Mouse (Mus musculus): ENCODE results near the gene Frrs1l. TPM values are rescaled to one million over a fixed set of nuclear protein-coding genes. Genes with fewer than 3 reads are reported as not detected.
A peak's percentile ranks its signal among the peaks of the same experiment; 100 is the strongest.

Gene Frrs1l
- polyA plus RNA-seq, 1 experiment from 2014 or later, result 0.39 TPM

DNA sequence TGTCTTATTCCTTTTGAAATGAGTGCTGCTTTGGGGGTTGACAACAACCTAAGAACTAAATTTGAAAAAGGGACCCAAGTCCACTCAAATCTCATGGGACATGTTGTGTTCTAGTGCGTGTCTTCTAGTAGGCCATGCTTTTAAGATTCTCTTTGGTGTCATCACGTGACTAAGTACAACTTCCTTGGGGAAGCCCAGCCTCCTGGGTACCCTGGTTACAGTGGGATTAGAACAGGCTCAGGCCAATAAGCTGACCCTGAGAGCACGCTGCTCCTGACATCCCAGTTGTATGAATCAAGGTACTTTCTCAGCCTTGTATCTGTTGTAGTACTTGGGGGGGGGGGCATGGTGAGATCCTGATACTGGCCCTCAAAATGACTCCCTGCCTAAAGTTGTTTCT, 38.5 kb downstream of the Frrs1l start:
- Histone ChIP-seq H3K4me2 (ENCODE audit: low read depth, low read length) (no peak overlapping the region), H3K36me3 (ENCODE audit: control insufficient read depth, insufficient read depth, low read length) (no peaks in the 10 kb centered on the region), H3K4me3 (ENCODE audit: low read length) (no peak overlapping the region), H3K9me3 (ENCODE audit: control insufficient read depth, low read length) (no peaks in the 10 kb centered on the region), H3K27me3 (replicated peaks; ENCODE audit: control insufficient read depth, insufficient read depth, low read length) (no peaks in the 10 kb centered on the region), H3K9ac (ENCODE audit: low read depth, low read length) (no peak overlapping the region), H3K4me1 (ENCODE audit: control insufficient read depth, insufficient read depth, low read length) (peaks cover 4% of the 10 kb centered on the region; the same call in 1 of the 2 replicates), H3K27ac (ENCODE audit: low read length) (no peak overlapping the region)
- ATAC-seq, result no peak
- WGBS, result 92% methylated on average over 3 of the region's 3 CpGs

DNA sequence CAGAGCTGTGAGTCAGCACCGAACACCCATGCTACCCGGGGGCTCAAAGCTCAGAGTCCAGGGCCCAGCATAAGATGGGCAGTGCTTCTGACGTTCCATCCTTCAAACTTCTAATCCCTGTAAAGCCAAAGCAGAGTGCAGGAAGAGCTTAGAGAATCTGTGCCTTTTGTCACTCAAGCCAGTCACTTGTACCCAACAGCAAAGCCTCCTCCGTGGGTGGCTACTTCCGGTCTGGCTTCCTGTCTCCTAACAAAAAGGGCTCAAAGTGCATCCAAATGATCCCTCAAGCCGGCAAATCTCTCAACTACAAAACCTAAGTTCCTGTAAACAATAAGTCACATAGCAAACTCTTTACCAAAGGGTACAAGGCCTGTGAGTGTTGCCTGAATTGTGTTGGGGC, 40.7 kb downstream of the Frrs1l start:
- no peak overlapping the region for H3K4me3 ChIP-seq (ENCODE audit: low read length)
- 67% methylated on average over 6 of the region's 6 CpGs for WGBS
- no peak overlapping the region for H3K27ac ChIP-seq (ENCODE audit: low read length)
- H3K4me1 ChIP-seq (ENCODE audit: control insufficient read depth, insufficient read depth, low read length), result peaks cover 13% of the 10 kb centered on the region
- ATAC-seq, result no peak
- H3K4me2 ChIP-seq (ENCODE audit: low read depth, low read length), result no peak overlapping the region
- H3K9ac ChIP-seq (ENCODE audit: low read depth, low read length), result no peak overlapping the region
- no peaks in the 10 kb centered on the region for H3K36me3 ChIP-seq (ENCODE audit: control insufficient read depth, insufficient read depth, low read length)
- no peaks in the 10 kb centered on the region for H3K9me3 ChIP-seq (ENCODE audit: control insufficient read depth, low read length)
- no peaks in the 10 kb centered on the region for H3K27me3 ChIP-seq (replicated peaks; ENCODE audit: control insufficient read depth, insufficient read depth, low read length)

DNA sequence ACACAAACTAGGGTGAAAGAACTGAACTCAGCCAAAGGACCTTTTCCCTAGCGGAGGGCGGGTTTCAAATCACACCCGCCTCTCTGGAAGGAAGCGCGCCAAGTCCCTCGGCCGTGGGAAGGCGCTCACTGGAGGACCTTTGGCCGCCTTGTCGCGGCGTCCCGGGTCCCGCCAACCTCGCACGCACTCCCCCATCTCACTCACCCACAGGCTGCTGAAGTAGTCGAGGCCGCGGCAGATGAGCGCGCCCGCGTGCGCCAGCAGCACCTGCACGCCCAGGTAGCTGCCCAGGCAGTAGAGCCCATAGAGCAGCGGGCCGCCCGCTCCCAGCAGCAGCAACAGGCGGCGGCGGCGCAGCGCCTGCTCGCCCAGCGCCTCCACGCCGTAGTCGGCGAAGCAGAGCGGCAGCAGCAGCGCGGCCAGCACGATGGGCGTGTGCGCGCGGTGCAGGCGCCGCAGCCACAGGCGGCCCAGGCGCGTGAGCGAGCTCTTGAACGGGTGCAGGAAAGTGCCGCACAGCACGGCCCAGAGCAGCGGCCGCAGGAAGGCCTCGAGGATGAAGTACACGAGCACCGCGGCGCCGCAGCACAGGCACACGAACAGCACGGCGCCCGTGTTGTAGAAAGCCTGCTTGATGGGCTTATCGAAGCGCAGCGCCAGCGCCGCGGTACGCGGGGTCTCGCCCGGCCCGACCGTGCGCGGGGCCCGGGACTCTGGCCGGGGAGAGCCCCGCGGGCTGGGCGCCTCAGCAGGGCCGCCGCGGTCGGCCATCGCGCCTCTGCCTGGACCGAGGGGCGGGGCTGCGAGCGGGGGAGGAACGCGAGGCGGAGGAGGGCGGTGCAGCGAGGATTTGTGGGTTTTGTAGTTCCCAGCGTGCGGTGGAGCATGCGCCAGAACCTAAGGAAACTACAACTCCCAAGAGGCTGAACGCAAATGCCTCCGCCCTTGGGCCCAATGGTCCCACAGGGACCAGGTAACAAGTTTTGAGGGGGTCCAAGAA, 43.2 kb downstream of the Frrs1l start, which contains the start of gene Tmem245:
Tmem245 (minus strand) TSS at position 797 of the 1,000 bp plus-strand sequence.
- peak within 1 kb of the TSS; percentile 65 for H3K4me2 ChIP-seq (ENCODE audit: low read depth, low read length)
- under 1% methylated on average over 107 of the region's 107 CpGs for WGBS
- peak; percentile 94 for ATAC-seq

DNA sequence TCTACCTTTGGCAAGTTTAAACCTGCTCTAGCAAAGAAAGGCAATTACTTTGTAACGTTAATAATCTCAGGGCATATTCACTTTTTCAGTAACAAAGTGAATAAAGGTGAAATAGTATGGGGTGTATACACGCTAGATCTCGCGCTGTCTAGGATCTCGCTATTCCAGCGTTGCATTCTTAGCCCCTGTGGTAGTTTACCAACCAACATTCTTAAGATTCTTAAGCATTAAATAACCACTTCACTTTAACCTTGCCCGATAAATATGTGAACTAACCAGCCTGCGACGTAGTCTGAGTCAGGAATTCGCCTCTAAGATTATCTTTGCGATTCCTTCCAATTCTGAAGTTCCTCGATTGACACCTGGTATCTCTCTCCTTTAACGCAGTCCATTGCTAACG, 44.0 kb downstream of the Frrs1l start:
- Histone ChIP-seq H3K27me3 (replicated peaks; ENCODE audit: control insufficient read depth, insufficient read depth, low read length) (no peaks in the 10 kb centered on the region), H3K36me3 (ENCODE audit: control insufficient read depth, insufficient read depth, low read length) (no peaks in the 10 kb centered on the region), H3K9ac (ENCODE audit: low read depth, low read length) (peak overlapping the region; percentile 93), H3K27ac (ENCODE audit: low read length) (peak overlapping the region; percentile 92), H3K4me3 (ENCODE audit: low read length) (peak overlapping the region; percentile 90), H3K4me1 (ENCODE audit: control insufficient read depth, insufficient read depth, low read length) (peaks cover 39% of the 10 kb centered on the region), H3K4me2 (ENCODE audit: low read depth, low read length) (peak overlapping the region; percentile 65), H3K9me3 (ENCODE audit: control insufficient read depth, low read length) (no peaks in the 10 kb centered on the region)
- ATAC-seq, result 0 out of 2 replicates have a peak, but pooled peaks have one; percentile 11
- under 1% methylated on average over 14 of the region's 14 CpGs for WGBS

More for the DNA sequence above, 43.2 kb downstream of the Frrs1l start, which contains the start of gene Tmem245:
- no peaks in the 10 kb centered on the region for H3K9me3 ChIP-seq (ENCODE audit: control insufficient read depth, low read length)
- peak within 1 kb of the TSS; percentile 93 for H3K9ac ChIP-seq (ENCODE audit: low read depth, low read length)
- H3K27me3 ChIP-seq (replicated peaks; ENCODE audit: control insufficient read depth, insufficient read depth, low read length), result no peaks in the 10 kb centered on the region
- H3K4me1 ChIP-seq (ENCODE audit: control insufficient read depth, insufficient read depth, low read length), result peaks cover 35% of the 10 kb centered on the region
- peak within 1 kb of the TSS; percentile 90 for H3K4me3 ChIP-seq (ENCODE audit: low read length)
- H3K27ac ChIP-seq (ENCODE audit: low read length), result peak within 1 kb of the TSS; percentile 92
- H3K36me3 ChIP-seq (ENCODE audit: control insufficient read depth, insufficient read depth, low read length), result no peaks in the 10 kb centered on the region

DNA sequence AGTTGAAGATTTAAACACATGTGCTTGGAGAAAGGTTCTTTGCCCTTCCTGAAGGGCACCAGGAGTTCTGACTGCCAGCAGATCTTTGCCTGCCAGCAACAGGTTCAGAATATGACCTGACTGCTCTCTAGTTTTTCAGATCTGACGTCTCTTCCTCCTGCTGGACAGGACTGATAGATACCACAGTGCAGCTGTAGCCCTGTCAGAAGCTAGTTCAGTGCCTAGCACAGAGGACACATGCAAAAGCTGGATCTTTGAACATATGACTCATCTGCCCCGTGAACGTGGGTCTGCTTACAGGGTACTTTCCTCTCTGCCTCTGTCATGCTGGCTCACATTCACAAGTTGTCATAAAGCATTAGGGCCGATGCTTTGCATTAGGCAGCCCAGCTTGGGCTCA, 45.9 kb downstream of the Frrs1l start:
- Histone ChIP-seq H3K4me2 (ENCODE audit: low read depth, low read length) (peak overlapping the region; percentile 23; the same call in 1 of the 2 replicates), H3K9ac (ENCODE audit: low read depth, low read length) (peak overlapping the region; percentile 3; the same call in 1 of the 2 replicates), H3K27me3 (replicated peaks; ENCODE audit: control insufficient read depth, insufficient read depth, low read length) (no peaks in the 10 kb centered on the region), H3K27ac (ENCODE audit: low read length) (peak overlapping the region; percentile 47; the same call in 1 of the 2 replicates), H3K4me3 (ENCODE audit: low read length) (no peak overlapping the region), H3K36me3 (ENCODE audit: control insufficient read depth, insufficient read depth, low read length) (no peaks in the 10 kb centered on the region), H3K9me3 (ENCODE audit: control insufficient read depth, low read length) (no peaks in the 10 kb centered on the region), H3K4me1 (ENCODE audit: control insufficient read depth, insufficient read depth, low read length) (peaks cover 50% of the 10 kb centered on the region)
- WGBS, result 37% methylated on average over 4 of the region's 4 CpGs
- no peak for ATAC-seq

DNA sequence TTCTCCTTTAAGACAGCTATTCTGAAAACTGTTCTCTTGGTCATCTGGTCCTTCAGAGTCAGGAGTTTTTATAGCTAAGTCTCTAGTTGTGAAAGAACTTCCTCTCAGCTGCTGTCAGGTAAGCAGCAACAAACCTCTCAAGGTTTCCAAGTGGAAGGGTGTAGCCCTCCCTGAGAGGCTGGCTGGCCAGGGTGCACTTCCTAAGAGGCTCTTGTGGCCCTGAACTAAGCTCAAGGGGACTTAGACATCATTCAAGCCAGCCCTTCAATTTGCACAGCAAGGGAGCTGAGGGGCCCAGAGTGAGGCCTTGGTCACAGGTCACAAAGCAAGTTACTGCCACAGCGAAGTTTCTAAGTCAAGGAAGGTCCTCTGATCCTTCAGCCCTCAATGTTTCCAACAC, 46.9 kb downstream of the Frrs1l start:
- ATAC-seq, result no peak
- Histone ChIP-seq H3K4me2 (ENCODE audit: low read depth, low read length) (no peak overlapping the region), H3K9ac (ENCODE audit: low read depth, low read length) (no peak overlapping the region), H3K9me3 (ENCODE audit: control insufficient read depth, low read length) (no peaks in the 10 kb centered on the region), H3K36me3 (ENCODE audit: control insufficient read depth, insufficient read depth, low read length) (no peaks in the 10 kb centered on the region), H3K27ac (ENCODE audit: low read length) (peak overlapping the region; percentile 47; the same call in 1 of the 2 replicates), H3K4me1 (ENCODE audit: control insufficient read depth, insufficient read depth, low read length) (peaks cover 50% of the 10 kb centered on the region), H3K27me3 (replicated peaks; ENCODE audit: control insufficient read depth, insufficient read depth, low read length) (no peaks in the 10 kb centered on the region), H3K4me3 (ENCODE audit: low read length) (no peak overlapping the region)
- WGBS, result 35% methylated on average over 1 of the region's 1 CpGs

DNA sequence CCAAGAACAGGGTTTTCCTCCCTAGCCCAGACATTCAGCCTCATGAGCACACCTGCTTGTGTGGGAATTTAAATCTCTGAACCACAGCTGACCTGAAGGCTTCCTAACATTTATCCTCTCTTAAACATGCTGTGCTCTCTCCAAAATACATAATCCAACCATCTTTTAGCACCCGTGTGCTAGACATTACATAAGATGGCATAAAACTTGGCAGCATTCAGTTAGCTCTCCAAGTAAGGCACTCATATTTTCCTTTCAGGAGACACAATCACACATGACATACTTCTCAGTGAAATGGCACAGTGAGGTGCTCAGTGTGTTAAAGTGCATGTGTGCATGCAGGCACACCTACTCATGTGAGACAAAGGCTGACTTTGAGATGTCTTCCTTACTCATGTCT, 47.6 kb downstream of the Frrs1l start:
- H3K27me3 ChIP-seq (replicated peaks; ENCODE audit: control insufficient read depth, insufficient read depth, low read length), result no peaks in the 10 kb centered on the region
- H3K9me3 ChIP-seq (ENCODE audit: control insufficient read depth, low read length), result no peaks in the 10 kb centered on the region
- no peak overlapping the region for H3K9ac ChIP-seq (ENCODE audit: low read depth, low read length)
- WGBS, result 80% methylated on average over 1 of the region's 1 CpGs
- no peak for ATAC-seq
- H3K4me3 ChIP-seq (ENCODE audit: low read length), result no peak overlapping the region
- H3K27ac ChIP-seq (ENCODE audit: low read length), result no peak overlapping the region
- no peak overlapping the region for H3K4me2 ChIP-seq (ENCODE audit: low read depth, low read length)
- peaks cover 46% of the 10 kb centered on the region for H3K4me1 ChIP-seq (ENCODE audit: control insufficient read depth, insufficient read depth, low read length)
- no peaks in the 10 kb centered on the region for H3K36me3 ChIP-seq (ENCODE audit: control insufficient read depth, insufficient read depth, low read length)

DNA sequence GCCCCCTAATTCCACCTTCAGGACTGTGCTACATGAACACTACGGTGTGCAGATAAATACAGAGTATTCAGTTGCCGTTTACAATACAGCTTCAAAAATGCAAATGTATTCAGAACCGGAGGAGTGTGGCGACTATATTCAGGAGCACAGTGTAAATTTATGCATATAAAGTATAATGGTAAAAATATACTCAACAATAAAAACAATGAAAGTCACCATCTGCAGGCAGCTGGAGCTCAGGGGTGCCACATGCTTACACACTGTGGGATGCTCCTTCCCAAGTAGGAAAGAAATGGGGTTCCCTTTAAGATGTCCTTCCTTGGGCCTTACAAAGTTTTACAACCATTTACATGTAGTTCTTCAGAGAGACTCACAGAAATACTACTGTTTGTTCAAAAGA, 48.7 kb downstream of the Frrs1l start:
- WGBS, result 71% methylated on average over 4 of the region's 4 CpGs
- Histone ChIP-seq H3K27ac (ENCODE audit: low read length) (no peak overlapping the region), H3K4me1 (ENCODE audit: control insufficient read depth, insufficient read depth, low read length) (peaks cover 51% of the 10 kb centered on the region), H3K4me2 (ENCODE audit: low read depth, low read length) (no peak overlapping the region), H3K9ac (ENCODE audit: low read depth, low read length) (no peak overlapping the region), H3K4me3 (ENCODE audit: low read length) (no peak overlapping the region), H3K9me3 (ENCODE audit: control insufficient read depth, low read length) (no peaks in the 10 kb centered on the region), H3K36me3 (ENCODE audit: control insufficient read depth, insufficient read depth, low read length) (no peaks in the 10 kb centered on the region), H3K27me3 (replicated peaks; ENCODE audit: control insufficient read depth, insufficient read depth, low read length) (no peaks in the 10 kb centered on the region)
- no peak for ATAC-seq

DNA sequence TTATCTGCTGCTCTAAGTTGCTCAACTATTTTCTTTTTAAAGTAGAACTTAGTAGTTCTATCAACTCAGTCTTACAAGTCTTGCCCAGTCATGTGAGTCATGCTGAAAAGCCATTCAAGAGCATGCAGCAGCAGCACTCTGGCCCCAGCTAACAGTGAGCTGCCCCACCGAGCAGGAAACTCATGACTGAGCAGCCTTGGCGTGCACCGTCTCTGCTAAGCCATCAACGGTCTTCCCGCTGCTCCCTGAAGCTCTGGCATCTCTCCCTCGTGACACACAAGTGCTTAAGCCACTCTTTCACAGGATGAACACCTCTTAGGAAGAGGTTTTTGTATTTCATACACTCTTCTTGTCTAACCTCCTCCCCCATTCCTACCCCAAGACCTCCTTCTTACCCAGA, 53.1 kb downstream of the Frrs1l start:
- Histone ChIP-seq H3K36me3 (ENCODE audit: control insufficient read depth, insufficient read depth, low read length) (peaks cover 2% of the 10 kb centered on the region; the same call in 1 of the 2 replicates), H3K4me1 (ENCODE audit: control insufficient read depth, insufficient read depth, low read length) (peaks cover 20% of the 10 kb centered on the region), H3K27ac (ENCODE audit: low read length) (no peak overlapping the region; the same call in 1 of the 2 replicates), H3K27me3 (replicated peaks; ENCODE audit: control insufficient read depth, insufficient read depth, low read length) (no peaks in the 10 kb centered on the region), H3K4me3 (ENCODE audit: low read length) (no peak overlapping the region), H3K9ac (ENCODE audit: low read depth, low read length) (no peak overlapping the region), H3K4me2 (ENCODE audit: low read depth, low read length) (no peak overlapping the region), H3K9me3 (ENCODE audit: control insufficient read depth, low read length) (no peaks in the 10 kb centered on the region)
- ATAC-seq, result peak; percentile 68
- 38% methylated on average over 6 of the region's 6 CpGs for WGBS

All from intestine, embryonic 16.5 days (tissue).